Mouse (Mus musculus) cerebral cortex, adult 2 months (tissue): Measurements from ENCODE around the gene Sufu.

Experiments
- WGBS: fragments of 180-500 bp; shearing (Covaris S2); methylation state at CpG from one replicate; pipeline ENCODE4 v1.1.7; 2018; 5-methylcytosine and 5-hydroxymethylcytosine counted together

Gene Sufu

GRCm38 (mm10) chr19:46515287-46515821 is 118.7 kb downstream of the Sufu start:
- WGBS: 77% methylated on average over 24 of the region's 24 CpGs

- WGBS: 61% methylated on average over 3 of the region's 3 CpGs
Measured at GRCm38 (mm10) chr19:46516667-46517528, 120.2 kb downstream of the Sufu start.

GRCm38 (mm10) chr19:46517529-46518351 is 121.0 kb downstream of the Sufu start:
- 27% methylated on average over 14 of the region's 14 CpGs for WGBS

GRCm38 (mm10) chr19:46518352-46518787 is 121.7 kb downstream of the Sufu start:
- WGBS: 3% methylated on average over 13 of the region's 13 CpGs

GRCm38 (mm10) chr19:46518828-46519621 is 122.3 kb downstream of the Sufu start:
- 37% methylated on average over 5 of the region's 5 CpGs for WGBS

GRCm38 (mm10) chr19:46522433-46523044 is 125.8 kb downstream of the Sufu start:
- WGBS: 55% methylated on average over 15 of the region's 15 CpGs

- 12% methylated on average over 20 of the region's 20 CpGs for WGBS
Measured at GRCm38 (mm10) chr19:46523480-46524151, 126.9 kb downstream of the Sufu start.

- 16% methylated on average over 6 of the region's 6 CpGs for WGBS
Measured at GRCm38 (mm10) chr19:46524152-46524544, 127.5 kb downstream of the Sufu start.

GRCm38 (mm10) chr19:46524601-46525321 is 128.1 kb downstream of the Sufu start:
- 30% methylated on average over 14 of the region's 14 CpGs for WGBS

GRCm38 (mm10) chr19:46525691-46526631 is 129.3 kb downstream of the Sufu start:
- 58% methylated on average over 10 of the region's 10 CpGs for WGBS

- 30% methylated on average over 17 of the region's 17 CpGs for WGBS
Measured at GRCm38 (mm10) chr19:46527632-46528528, 131.2 kb downstream of the Sufu start.

- WGBS: 1% methylated on average over 20 of the region's 20 CpGs
Measured at GRCm38 (mm10) chr19:46528529-46529213, 132.0 kb downstream of the Sufu start.

GRCm38 (mm10) chr19:46529601-46530448 is 133.1 kb downstream of the Sufu start:
- WGBS: 36% methylated on average over 13 of the region's 13 CpGs

- WGBS: 35% methylated on average over 8 of the region's 8 CpGs
Measured at GRCm38 (mm10) chr19:46530449-46530990, 133.8 kb downstream of the Sufu start.

GRCm38 (mm10) chr19:46531071-46532030 is 134.7 kb downstream of the Sufu start:
- WGBS: 20% methylated on average over 16 of the region's 16 CpGs
